Mouse (Mus musculus) brain, embryonic 14.5 days (tissue): ENCODE results near the gene Zfp281. TPM values are rescaled to one million over a fixed set of nuclear protein-coding genes. Genes with fewer than 3 reads are reported as not detected.

Source experiments
- DNase-seq: peaks from one replicate; pipeline ENCODE4 v3.0.0-alpha.2; 2011; ENCODE audit warnings: low read depth
- CTCF ChIP-seq: fragments of 200-500 bp; IDR thresholded peaks from 2 replicates; pipeline ENCODE4 v1.5.1; 2012; ENCODE audit warnings: inconsistent platforms, mild to moderate bottlenecking, moderate library complexity, borderline replicate concordance; ENCODE audit not compliant: insufficient read depth, insufficient read length; ENCODE audit errors: extremely low read depth
- POLR2A ChIP-seq: fragments of 200-500 bp; IDR thresholded peaks from 2 replicates; pipeline ENCODE4 v1.6.1; 2012; ENCODE audit warnings: mild to moderate bottlenecking, inconsistent platforms, borderline replicate concordance; ENCODE audit not compliant: poor library complexity, insufficient read depth, insufficient read length, severe bottlenecking; ENCODE audit errors: extremely low read depth
- polyA plus RNA-seq: library from polyadenylated mRNA; depleted of rRNA; stranded (reverse); fragments of >200 nt; gene quantifications from 2 replicates; pipeline ENCODE4 v1.2.3, GENCODE M21; 2012

Zfp281 gene
- polyA plus RNA-seq, 1 experiment: 14.5 TPM

DNA sequence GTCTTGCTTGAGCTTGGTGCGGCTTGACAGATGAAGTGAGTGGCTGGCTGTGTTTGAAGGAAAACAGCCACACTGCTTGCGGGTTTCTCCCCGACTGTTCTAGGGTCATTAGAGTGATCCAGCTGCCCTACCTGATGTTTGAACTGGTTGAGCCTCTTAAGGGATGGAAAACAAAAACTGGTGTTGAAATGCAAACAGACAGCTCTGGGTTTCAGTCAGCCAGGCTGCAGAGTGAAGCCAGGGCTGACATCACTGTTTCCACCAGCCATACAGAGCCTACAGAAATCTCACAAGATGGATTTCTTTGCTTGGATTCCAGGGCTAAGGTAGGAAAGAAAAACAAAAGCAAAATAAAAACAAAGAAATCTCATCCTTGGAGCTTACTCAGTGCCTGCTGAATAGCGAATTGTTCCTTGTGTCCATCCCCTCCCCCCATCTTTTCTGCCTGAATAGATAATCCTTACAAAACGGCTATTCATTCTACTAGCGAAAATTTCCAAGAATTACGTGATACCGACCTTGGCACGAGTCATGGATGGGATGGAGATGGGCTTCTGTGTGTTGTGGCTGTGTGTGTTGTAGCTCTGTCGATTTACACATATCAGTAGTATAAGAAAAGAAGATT lies 37.4 kb downstream of the Zfp281 start:
- DNase-seq: peak; percentile 70
- TF ChIP-seq POLR2A (no peak), CTCF (no peak)

DNA sequence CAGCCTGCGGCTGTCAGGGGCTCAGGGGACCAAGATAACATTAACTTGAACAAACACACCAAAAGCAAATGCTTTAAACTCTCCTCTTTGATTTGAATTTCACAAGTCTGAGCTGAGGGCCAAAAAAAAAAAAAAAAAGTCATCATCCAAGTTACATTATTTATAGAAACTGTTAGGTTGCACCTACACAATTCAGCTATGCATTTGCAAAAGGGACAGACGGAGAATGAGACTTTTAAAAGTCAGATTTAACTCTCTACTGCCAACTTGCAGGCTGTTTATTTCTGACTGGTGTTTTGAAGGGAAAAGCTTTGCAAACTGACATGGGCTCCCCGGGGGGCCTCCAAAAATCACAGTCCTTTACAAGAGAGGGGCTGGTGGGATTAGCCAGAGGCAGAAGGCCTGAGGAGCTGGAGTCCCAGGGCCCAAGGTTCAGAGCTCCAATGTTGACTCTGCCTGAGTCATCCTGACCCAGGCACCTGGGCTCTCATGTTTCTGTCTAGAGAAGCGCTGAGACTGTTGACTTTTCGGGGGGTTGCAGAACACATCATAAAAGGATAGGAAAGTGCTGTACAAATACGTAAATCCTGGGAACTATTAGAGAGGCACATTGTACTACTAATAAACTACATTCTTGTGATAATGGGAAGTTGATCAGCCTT lies 40.4 kb downstream of the Zfp281 start:
- no peak for DNase-seq
- TF ChIP-seq POLR2A (no peak), CTCF (no peak)

DNA sequence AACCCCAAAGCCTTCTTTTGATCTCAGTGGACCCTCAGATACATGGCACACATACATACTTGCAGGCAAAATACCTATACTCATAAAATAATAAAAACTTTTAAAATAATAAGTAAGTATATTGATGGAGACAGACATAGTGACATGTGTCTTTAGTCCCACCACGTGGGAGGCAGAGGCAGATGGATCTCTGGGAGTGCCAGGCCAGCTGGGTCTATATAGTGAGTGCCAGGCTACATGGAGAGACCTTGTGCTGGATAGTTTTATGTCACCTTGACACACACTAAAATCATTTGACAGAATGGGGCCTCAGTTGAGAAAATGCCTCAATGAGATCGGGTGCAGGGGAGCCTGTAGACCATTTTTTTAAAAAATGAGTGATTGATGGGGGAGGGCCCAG lies 41.8 kb downstream of the Zfp281 start:
- no peak for DNase-seq
- TF ChIP-seq CTCF (no peak), POLR2A (no peak)

DNA sequence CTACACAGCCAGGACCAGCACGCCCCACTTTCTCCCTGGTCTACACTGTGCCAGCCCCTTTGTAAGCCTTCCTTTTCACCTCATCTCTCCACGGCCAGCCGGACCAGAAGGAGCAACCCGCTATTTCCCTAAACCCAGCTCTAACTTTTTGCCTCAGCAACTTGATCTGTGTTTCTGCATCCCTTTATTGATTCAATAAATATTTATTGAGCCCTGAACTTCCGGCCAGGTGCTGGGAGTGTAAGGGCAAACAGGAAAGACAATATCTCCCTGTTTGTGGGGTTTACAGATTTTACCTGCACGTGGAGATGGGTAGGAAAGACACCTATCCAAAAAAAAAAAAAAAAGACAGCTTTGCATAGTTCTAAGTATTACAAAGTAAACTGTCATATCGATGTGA lies 45.2 kb downstream of the Zfp281 start:
- TF ChIP-seq CTCF (no peak), POLR2A (no peak)
- DNase-seq: no peak

DNA sequence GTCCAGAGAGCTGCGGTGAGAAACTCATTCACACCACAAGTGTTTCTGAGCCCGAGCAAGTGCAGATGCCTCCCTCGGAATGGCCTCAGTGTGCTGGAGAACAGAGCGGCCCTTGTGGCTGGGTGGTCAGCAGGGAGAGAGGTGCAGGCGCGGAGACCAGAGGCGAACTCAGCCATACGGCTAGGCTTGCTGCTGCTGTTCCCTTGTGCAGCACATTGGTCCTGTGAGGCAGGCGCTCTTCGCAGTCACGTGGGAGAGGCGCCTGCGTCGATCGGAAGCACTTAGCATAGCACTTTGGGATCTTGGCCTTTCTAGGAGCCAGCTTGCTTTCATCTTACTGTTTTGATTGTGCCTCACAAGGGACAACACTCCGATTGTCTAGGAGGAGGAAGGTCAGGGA lies 45.7 kb downstream of the Zfp281 start:
- DNase-seq: peak; percentile 43
- no peak for TF ChIP-seq POLR2A
- TF ChIP-seq CTCF: no peak

DNA sequence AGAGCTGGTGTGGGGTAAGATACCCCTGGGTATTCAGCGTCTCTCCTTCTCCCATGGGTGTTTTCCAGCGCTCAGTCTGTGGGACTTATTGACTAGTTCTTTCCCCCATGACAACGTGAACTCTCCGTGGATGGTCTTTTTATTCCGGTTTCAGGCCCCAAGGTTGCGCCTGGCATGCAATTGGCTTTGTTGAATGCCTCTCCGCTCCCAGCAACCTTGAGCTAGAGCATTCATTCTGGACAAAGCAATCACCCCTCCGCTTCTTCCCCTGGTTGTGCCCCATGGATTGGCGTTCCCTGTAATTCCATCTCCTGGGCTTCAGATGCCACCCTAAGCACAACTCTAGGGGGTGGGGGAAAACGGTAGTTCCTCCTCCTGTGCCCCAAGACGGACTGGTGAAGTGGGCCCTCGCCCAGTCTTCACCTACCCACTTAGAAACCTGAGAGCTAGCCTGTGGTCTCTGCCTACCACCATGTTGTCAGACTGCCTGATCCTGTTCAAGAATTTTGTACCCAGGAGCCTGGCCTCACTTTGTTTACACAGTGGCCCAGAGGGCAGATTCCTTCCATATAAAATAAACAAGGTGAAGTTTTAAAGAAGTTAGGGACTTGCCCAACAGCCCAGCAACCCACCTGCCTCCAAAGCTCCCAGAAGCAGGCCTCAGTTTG lies 47.2 kb downstream of the Zfp281 start:
- DNase-seq: no peak
- TF ChIP-seq CTCF (no peak), POLR2A (no peak)

DNA sequence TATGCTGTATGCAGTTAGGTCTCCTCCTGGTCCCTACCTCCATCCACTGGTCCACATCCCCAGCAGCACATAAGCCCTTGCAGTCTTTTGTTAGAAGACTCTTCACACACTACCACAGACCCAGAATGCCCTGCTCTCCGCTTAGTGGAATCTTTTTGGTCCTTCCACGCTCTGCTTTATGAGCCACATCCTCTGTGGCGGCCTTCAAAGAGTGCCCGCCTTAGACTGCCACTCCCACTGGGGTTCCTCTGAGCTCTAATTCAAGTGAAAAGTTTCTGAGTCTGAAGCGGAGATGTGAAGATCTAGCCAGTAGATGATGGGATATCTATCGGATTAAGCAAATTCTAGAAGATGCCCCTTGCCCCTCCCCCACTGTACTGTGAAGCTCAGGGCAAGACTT lies 47.9 kb downstream of the Zfp281 start:
- no peak for TF ChIP-seq POLR2A
- no peak for TF ChIP-seq CTCF
- DNase-seq: no peak

DNA sequence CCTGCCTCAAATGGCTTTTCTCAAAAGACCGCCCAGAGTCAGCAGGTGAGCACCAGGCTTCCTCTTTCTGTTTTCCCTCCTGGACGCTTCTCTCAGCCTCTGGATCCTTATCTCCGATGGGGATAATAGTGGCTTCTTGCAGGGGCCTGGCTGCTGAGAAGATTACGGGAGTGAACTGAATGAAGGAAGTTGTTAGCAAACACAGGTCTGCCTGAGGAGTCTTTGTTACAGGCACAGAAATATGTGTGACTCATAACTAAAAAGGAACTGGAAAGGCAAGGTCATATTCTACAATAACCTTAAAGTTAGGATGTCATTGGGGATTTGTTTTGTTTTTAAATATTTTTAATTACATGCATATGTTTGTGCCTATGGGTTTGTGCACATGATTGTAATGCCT lies 48.6 kb downstream of the Zfp281 start:
- no peak for DNase-seq
- no peak for TF ChIP-seq POLR2A
- TF ChIP-seq CTCF: no peak

DNA sequence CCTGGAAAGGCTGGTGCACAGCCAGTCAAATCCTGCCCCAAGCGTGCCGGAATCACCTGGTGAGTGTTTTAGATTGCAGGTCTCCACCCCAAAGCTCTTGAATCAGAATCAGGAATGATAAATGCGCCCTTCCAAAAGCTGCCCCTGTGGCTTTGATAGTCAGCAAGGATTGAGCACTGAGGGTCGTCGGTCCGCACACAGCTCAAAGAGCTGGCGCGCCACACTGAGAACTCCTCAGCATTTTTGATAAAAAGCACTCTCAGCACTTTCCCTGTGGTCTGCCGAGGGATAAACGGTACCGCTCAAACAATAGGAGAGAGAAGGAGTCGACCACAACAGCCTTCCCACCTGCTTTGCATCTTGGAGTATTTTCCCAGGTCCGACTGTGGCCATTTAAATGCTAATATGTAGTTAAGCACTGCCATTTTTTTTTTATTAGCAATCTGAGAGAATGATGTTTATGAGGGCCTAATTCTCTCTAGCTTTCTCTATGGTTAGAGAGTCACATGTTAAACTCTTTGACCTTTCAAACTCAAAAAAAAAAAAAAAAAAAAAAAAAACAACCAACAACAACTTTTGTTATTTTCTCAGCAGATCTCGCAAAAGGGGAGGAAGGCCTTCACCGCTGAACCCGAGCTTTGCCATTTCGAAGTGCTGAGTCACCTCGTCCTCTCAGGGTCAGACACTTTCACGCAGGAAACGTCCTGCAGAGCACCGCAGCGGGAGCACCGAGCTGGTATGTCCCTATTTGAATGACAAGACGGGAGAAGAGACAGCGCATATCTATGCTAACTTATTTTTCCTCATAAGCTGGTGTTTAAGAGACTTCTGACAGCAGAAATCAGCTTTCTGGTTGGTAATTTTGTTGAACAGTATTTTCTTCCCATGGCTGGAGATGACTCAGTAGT lies 50.1 kb downstream of the Zfp281 start:
- peak; percentile 47 for DNase-seq
- no peak for TF ChIP-seq POLR2A

DNA sequence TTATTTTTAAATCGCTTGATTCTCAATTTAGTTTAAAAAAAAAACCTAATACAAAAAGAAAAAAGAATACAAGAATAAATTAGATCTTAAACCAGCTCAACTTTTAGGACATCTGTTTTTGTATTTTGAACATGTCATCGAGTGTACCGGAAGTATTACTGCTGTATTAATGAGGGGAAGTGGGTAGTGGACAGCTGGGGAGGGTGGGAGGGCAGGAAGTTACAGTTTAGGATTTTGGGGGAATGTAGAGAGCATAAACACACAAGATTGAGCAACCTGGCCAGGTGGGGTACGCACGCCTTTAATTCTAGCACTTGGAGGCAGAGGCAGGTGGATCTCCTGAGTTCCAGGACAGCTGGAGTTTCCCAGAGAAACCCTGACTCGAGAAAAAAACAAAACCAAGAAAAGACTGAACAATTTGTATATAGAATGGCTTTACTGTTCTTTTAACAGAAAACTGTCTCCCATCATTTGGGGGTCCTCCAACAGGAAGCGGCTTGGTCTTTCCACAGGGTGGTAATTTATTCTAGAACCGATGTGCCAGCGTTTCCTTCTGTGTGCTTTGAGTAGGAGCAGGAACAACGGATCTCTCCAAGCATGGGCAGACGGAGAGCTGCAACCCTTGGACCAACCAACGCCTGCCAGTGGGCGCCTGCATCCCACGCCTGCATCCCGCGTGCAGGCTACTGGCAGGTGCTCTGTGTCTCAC lies 51.2 kb downstream of the Zfp281 start:
- TF ChIP-seq POLR2A (no peak), CTCF (no peak)
- no peak for DNase-seq

DNA sequence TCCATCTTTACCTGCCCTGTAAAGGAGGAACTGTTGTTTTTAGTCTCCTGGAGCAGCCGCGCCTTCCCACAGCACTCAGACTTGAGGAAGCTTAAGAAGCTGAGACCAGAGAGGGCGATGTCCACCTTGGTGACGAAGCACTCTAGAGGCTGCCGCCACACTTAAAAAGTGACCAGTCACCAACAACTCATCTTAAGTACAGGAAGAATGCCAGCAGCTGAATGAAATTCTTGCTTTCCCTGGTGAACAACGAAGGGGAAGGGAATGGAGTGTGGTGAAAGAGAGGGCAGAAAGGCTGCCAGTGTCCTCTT lies 51.7 kb downstream of the Zfp281 start:
- no peak for DNase-seq
- TF ChIP-seq POLR2A: no peak
- no peak for TF ChIP-seq CTCF

DNA sequence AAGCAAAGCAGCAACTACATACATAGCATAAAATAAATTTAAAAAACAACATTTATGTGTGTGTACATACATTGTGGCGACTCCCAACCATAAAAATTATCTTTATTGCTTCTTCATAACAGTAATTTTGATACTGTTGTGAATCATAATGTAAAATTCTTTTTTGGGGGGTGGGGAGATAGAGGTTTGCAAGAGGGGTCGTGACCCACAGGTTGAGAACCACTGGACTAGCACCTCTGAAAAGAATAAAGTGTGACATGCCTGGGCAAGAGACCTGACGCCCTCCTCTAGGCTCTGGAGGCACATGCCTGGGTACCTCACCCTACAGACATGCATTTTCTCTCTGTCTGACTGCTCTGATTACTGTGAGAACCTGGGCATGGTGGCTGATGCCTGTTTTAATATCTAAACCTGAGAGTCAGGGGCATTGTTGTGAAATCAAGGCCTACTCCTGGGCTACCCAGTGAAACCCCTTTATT lies 53.2 kb downstream of the Zfp281 start:
- no peak for TF ChIP-seq CTCF
- no peak for TF ChIP-seq POLR2A
- no peak for DNase-seq
